Mouse (Mus musculus) kidney, embryonic 16.5 days (tissue): Measurements from ENCODE around the gene Mef2b. TPM values are rescaled to one million over a fixed set of nuclear protein-coding genes. Genes with fewer than 3 reads are reported as not detected.

Experiments
- ATAC-seq: fragments of 200-750 bp; cut with Nextera tagmentation; 2 replicates; pipeline ENCODE4 v1.8.0; 2017; ENCODE audit warnings: moderate TSS enrichment; ENCODE audit not compliant: low FRiP score, low TSS enrichment
- H3K27ac ChIP-seq: fragments of 300-500 bp; sonication (generic); 2 replicates; pipeline ENCODE4 v1.5.1; 2014; ENCODE audit warnings: low read length
- H3K27me3 ChIP-seq: fragments of 300-500 bp; sonication (generic); 2 replicates; pipeline ENCODE4 v1.6.1; 2014; ENCODE audit warnings: low read length, control low read depth, mixed read lengths; ENCODE audit not compliant: insufficient read depth
- H3K36me3 ChIP-seq: fragments of 300-500 bp; sonication (generic); 2 replicates; pipeline ENCODE4 v1.6.1; 2014; ENCODE audit warnings: low read length, control low read depth, mixed read lengths; ENCODE audit not compliant: insufficient read depth
- H3K4me1 ChIP-seq: fragments of 300-500 bp; sonication (generic); 2 replicates; pipeline ENCODE4 v1.6.1; 2014; ENCODE audit warnings: low read length, control low read depth, mixed read lengths; ENCODE audit not compliant: insufficient read depth
- H3K4me2 ChIP-seq: fragments of 300-500 bp; sonication (generic); replicated peaks from 2 replicates; pipeline ENCODE4 v1.6.1; 2014; ENCODE audit warnings: low read depth, low read length
- H3K4me3 ChIP-seq: fragments of 300-500 bp; sonication (generic); 2 replicates; pipeline ENCODE4 v1.5.1; 2014; ENCODE audit warnings: mild to moderate bottlenecking, low read length
- H3K9ac ChIP-seq: fragments of 300-500 bp; sonication (generic); replicated peaks from 2 replicates; pipeline ENCODE4 v1.6.1; 2014; ENCODE audit warnings: low read length
- H3K9me3 ChIP-seq: fragments of 300-500 bp; sonication (generic); 2 replicates; pipeline ENCODE4 v1.6.1; 2016; ENCODE audit warnings: low read length, control low read depth
- whole genome bisulfite sequencing: fragments of 180-500 bp; shearing (Covaris S2); extraction: QIAGEN DNeasy Blood & Tissue Kit; methylation state at CpG from one replicate; pipeline ENCODE4 v1.1.7; 2014; 5-methylcytosine and 5-hydroxymethylcytosine counted together
- polyA plus RNA-seq: library from polyadenylated mRNA; unstranded; fragments of >200 nt; fragmentation: Nextera tagmentation; extraction: Ambion mirVana; gene quantifications from 2 replicates; pipeline ENCODE4 v1.2.1, GENCODE M21; 2015

Mef2b gene
- polyA plus RNA-seq: 0.24 and 0.49 TPM in 2 replicates

DNA sequence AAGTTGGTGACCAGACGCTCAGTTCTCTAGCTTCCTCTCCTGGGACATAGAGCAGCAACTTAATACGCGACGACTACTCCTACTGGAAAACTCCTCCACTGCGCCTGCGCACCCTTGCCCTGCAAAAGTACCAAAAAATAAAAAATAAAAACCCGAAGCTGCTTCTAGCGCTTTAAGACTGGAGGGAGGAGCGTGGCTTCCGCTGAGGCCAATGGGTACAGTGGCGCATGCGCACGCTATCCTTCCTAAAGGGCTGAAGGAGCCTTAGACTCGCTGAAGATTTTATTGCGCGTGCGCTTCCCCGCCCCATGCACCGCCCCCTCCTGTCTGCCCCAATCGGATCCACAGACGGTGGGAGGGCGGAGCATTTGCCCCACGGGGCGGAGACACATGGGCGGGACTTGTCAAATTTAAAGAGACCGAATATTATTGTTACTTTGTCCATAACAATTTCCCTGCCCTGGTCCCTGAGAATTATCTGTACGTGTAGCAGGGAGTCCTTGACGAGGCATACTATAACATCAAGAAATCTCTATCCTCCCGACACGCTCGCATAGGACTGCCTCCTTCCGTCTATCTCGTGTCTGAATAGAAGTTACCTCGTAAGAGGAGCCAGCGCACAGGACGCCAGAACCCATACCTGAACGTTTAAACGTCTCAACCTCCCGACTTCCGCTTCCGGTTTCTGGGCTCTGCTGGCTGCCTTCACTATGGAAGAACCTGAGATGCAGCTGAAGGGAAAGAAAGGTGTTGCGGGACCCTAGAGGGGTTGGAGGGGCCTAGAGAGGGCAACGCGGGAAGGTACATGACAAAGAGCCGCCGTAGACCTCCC is at the start of gene Mef2b, which contains the start of the genes Rfxank and Borcs8:
Gene Mef2b (plus strand): TSS at position 686 of the 832 bp plus-strand sequence.
Gene Rfxank (minus strand): TSS at position 129 of the 832 bp plus-strand sequence.
Gene Borcs8 (plus strand): TSS at position 474 of the 832 bp plus-strand sequence.
- Histone ChIP-seq H3K4me2 (peak within 1 kb of the TSS; percentile 68), H3K27ac (peak within 1 kb of the TSS; percentile 87), H3K4me3 (peak within 1 kb of the TSS; percentile 76), H3K9ac (peak within 1 kb of the TSS; percentile 76), H3K36me3 (peaks cover 31% of the 10 kb centered on the region), H3K27me3 (no peaks in the 10 kb centered on the region), H3K9me3 (no peaks in the 10 kb centered on the region), H3K4me1 (peaks cover 22% of the 10 kb centered on the region)
- WGBS: under 1% methylated on average over 46 of the region's 46 CpGs
- peak; percentile 97 for ATAC-seq

DNA sequence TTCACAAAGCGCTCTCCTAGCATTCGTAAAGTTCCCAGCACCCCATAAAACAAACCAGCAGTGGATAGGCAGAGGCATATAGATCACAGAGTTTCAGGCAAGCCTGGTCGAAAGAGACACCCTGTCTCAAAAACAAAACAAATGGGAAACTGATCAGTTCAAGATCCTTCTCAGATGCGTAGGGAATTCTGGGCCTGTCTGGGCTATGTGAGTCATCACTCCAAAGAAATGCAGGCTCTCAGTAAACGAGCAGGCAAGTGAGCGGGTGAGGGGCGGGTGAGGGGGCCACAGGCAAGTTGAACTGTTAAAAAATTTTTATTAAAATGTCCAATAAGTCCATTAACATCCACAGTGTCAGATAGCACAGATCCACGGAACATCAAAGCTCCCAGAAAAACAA is 46.7 kb upstream of the Mef2b start:
- Histone ChIP-seq H3K27me3 (peaks cover 34% of the 10 kb centered on the region), H3K27ac (no peak overlapping the region), H3K9me3 (no peaks in the 10 kb centered on the region), H3K36me3 (no peaks in the 10 kb centered on the region), H3K9ac (no peak overlapping the region), H3K4me3 (no peak overlapping the region), H3K4me2 (no peak overlapping the region), H3K4me1 (0 out of 2 replicates have a peak, but pooled peaks cover 4% of the 10 kb centered on the region)
- 52% methylated on average over 8 of the region's 8 CpGs for WGBS
- ATAC-seq: no peak

DNA sequence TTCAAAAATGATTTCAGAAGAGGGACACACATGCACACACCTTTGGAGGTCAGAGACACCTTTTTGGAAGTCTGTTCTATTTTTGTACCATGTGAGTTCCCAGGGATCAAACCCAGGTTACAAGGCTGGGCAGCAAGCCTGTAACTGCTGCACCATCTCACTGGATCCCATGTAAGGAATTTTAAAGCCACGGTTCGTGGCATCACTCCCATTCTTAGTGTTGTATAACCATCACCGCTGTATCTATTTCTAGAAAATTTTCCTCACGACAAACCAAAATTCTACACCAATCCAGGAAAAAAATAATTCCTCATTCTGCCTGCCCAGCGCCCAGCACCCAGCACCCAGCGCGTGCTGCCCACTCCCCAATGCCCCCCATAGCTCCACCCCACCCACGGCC is 40.2 kb upstream of the Mef2b start:
- Histone ChIP-seq H3K27ac (no peak overlapping the region), H3K4me1 (no peaks in the 10 kb centered on the region), H3K27me3 (peaks cover 2% of the 10 kb centered on the region; the same call in 1 of the 2 replicates), H3K4me2 (no peak overlapping the region), H3K36me3 (no peaks in the 10 kb centered on the region), H3K9ac (no peak overlapping the region), H3K4me3 (no peak overlapping the region), H3K9me3 (no peaks in the 10 kb centered on the region)
- 65% methylated on average over 8 of the region's 8 CpGs for WGBS
- no peak for ATAC-seq

DNA sequence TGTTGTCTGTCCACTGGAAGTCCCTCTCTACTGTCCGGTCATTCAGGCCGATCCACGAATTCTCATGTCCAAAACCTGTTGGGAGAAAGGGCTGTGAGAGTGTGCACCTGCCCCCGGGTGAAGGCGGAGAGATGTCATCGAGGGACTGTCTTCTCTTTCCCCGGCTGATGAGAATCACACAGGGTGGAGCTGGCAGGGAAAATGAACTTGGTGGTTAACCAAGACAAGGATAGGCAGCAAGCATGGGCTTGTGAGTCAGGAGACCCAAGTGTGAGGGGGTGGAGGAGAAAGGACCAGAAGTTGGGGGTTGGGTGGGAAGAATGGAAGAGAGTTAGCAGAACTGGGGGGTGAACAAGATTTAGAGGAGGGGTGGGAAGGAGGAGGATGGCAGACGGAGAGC is 39.3 kb upstream of the Mef2b start:
- Histone ChIP-seq H3K9me3 (no peaks in the 10 kb centered on the region), H3K4me3 (no peak overlapping the region), H3K36me3 (no peaks in the 10 kb centered on the region), H3K27me3 (no peaks in the 10 kb centered on the region), H3K4me1 (no peaks in the 10 kb centered on the region), H3K4me2 (no peak overlapping the region), H3K27ac (no peak overlapping the region), H3K9ac (no peak overlapping the region)
- no peak for ATAC-seq
- 82% methylated on average over 8 of the region's 8 CpGs for WGBS

DNA sequence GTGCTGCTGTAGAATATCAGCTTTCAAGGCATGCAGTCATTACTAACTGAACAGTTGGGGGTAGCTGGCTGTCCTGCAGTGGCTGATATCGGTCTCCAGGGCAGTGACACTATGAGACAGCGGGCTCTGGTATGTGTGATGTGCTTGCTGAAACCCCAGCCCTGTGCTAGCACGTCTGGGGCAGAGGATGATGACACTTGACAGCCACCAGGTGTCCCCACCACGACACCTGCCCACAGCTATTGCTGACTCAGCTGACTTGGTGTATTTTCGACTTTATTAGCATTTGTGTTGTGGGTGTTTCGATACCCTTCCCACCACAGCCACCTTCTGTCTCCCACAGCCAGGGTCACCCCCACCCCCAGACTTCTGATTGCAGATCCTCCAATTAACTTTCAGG is 35.0 kb upstream of the Mef2b start:
- Histone ChIP-seq H3K4me3 (no peak overlapping the region), H3K27ac (no peak overlapping the region), H3K4me2 (no peak overlapping the region), H3K27me3 (peaks cover 2% of the 10 kb centered on the region; the same call in 1 of the 2 replicates), H3K36me3 (no peaks in the 10 kb centered on the region), H3K9ac (no peak overlapping the region), H3K9me3 (no peaks in the 10 kb centered on the region), H3K4me1 (no peaks in the 10 kb centered on the region)
- 0 out of 2 replicates have a peak, but pooled peaks have one; percentile 67 for ATAC-seq
- 13% methylated on average over 6 of the region's 6 CpGs for WGBS

DNA sequence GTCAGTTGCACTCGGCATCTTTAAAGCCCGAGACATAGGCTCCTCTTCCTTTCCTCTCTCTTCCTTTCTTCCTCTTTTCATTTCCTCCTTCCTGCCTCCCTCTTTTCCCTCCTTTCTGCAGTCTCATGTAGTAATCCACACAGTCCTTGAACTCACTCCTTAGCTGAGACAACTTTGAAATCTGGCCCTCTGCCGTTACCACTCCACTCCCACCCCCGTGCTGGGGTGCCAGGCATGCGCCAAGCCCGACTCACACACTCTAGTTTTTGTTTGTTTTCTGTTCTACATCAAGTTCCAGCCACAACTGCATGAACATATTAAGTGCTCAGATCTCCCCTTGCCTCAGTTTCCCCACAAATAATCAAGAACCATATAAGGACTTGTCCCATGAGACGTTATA is 34.6 kb upstream of the Mef2b start:
- WGBS: 75% methylated on average over 7 of the region's 7 CpGs
- Histone ChIP-seq H3K9me3 (no peaks in the 10 kb centered on the region), H3K4me2 (no peak overlapping the region), H3K27ac (no peak overlapping the region), H3K9ac (no peak overlapping the region), H3K27me3 (peaks cover 4% of the 10 kb centered on the region; the same call in 1 of the 2 replicates), H3K4me3 (no peak overlapping the region), H3K36me3 (no peaks in the 10 kb centered on the region), H3K4me1 (no peaks in the 10 kb centered on the region)
- ATAC-seq: no peak

DNA sequence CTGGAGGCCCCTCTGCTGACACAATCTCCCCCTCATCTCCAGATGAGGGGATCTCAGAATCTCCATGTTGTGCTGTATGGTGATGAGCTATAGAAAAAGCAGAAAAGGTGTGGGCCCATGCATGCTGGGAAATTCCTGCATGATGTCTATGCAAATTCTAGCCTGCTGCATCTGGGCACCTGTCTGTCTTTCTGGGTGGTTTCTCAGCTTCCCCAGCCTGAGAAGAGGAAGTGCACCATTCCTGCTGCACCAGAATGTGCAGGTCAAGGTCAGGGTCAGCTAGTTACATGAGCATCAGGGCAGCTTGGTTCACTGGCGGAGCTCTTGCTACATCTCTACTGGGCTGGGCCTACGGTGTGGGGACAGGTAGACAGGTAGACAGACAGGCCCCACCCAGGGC is 29.1 kb upstream of the Mef2b start:
- 79% methylated on average over 2 of the region's 2 CpGs for WGBS
- Histone ChIP-seq H3K4me3 (no peak overlapping the region), H3K9me3 (no peaks in the 10 kb centered on the region), H3K36me3 (no peaks in the 10 kb centered on the region), H3K4me2 (no peak overlapping the region), H3K27me3 (peaks cover 52% of the 10 kb centered on the region), H3K27ac (no peak overlapping the region), H3K9ac (no peak overlapping the region), H3K4me1 (no peaks in the 10 kb centered on the region)
- ATAC-seq: no peak

DNA sequence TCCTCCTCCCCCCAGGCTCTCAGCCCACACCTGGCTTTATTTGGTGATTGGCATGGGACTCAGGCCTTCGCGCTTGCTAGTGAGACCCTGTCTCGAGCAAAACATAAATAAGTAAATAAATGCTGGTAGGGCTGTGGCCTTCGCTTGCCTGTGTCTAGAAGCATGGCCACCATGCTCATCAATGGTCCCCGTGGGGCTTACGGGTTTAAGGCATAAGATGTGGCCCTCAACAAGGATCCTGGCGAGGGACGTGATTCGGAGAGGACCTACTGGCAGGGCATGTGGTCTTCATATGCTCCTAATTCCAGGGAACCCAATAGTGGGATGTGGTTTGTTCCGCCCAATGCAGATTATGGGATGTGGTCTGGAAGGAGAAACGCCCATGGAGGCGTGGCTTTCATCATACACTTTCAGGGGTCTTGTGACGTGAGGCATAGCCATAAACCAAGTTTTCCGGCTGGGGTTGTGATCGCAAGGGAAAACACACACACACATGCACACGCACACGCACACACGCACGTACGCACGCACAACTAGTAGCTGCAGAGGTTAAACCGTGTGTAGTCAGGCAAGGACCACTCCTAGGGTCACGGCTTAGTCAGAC is 28.2 kb upstream of the Mef2b start:
- no peak overlapping the region for H3K4me2 ChIP-seq
- no peak overlapping the region for H3K9ac ChIP-seq
- no peak; the same call in 1 of the 2 replicates for ATAC-seq
- no peak overlapping the region for H3K27ac ChIP-seq
- 46% methylated on average over 23 of the region's 23 CpGs for WGBS
- peaks cover 52% of the 10 kb centered on the region for H3K27me3 ChIP-seq
- H3K4me1 ChIP-seq: no peaks in the 10 kb centered on the region
- H3K4me3 ChIP-seq: no peak overlapping the region
- H3K36me3 ChIP-seq: no peaks in the 10 kb centered on the region
- no peaks in the 10 kb centered on the region for H3K9me3 ChIP-seq

DNA sequence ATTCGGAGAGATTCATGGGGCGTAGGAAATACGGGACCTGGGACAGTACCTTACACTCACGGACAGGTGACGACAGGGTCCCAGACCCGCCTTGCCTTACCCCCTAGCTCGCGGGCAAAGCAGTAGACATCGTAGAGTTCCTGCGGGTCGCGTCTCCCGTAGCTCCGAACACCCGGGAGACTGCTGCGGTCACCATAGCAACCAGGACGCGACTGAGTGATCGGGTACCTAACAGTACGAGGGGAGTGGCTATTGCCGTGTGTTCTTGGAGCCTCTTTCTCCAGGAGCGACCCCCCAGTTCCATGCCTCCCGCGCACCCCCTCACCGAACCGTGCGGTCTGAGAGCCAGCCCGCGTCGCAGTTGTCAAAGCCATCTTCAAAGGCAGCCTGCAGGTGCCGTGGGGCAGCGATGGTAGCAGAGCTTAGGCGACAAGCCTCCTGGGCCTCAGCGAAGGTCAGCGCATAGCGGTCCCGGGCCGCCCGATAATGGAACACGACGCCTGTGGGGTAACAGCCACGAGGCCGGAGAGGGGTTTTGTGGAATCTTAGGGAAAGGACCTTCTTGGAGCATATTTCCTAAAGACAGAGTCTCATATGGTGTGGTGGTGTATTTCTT is 27.0 kb upstream of the Mef2b start:
- 8% methylated on average over 43 of the region's 43 CpGs for WGBS
- Histone ChIP-seq H3K9ac (no peak overlapping the region), H3K9me3 (no peaks in the 10 kb centered on the region), H3K36me3 (no peaks in the 10 kb centered on the region), H3K27ac (no peak overlapping the region), H3K4me1 (no peaks in the 10 kb centered on the region), H3K27me3 (peaks cover 64% of the 10 kb centered on the region), H3K4me2 (no peak overlapping the region), H3K4me3 (no peak overlapping the region)
- no peak for ATAC-seq
